Mouse (Mus musculus): ENCODE results near the gene Prkacb. TPM values are rescaled to one million over a fixed set of nuclear protein-coding genes. Genes with fewer than 3 reads are reported as not detected.

Gene Prkacb
- total RNA-seq, 1 experiment, result 19.1 TPM

DNA sequence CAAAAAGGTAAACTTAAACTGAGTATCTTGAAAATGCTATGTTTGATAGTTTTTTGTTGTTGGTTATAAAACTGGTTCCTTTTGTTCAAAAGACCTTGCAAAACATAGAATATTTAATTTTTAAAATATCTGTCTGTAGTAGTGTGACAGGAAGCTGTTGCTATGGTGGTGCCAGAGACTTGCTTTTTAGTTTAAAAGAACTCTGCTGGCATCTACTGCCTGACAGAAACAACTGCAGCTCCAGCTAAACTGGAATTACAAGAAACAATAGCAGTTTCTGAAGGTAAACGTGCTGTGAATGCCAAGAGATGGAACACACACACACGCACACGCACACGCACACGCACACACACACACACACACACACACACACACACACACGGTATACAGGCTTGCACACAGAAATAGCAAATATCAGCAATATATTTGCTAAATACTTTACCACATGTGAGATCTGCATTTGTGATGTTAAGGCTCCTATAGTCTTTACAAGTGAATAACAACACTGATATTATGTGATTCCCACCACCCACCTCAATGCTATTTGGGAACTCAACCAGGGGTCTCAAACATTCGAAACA, 29.1 kb downstream of the Prkacb start:
- H3K36me3 ChIP-seq (ENCODE audit: control insufficient read depth, insufficient read depth, low read length, poor library complexity, severe bottlenecking), result no peaks in the 10 kb centered on the region
- no peaks in the 10 kb centered on the region for H3K9me3 ChIP-seq (ENCODE audit: control insufficient read depth, insufficient read depth, low read depth, low read length)
- H3K27ac ChIP-seq (ENCODE audit: insufficient read depth, low read depth, low read length, poor library complexity, severe bottlenecking), result no peak overlapping the region
- no peak overlapping the region for H3K9ac ChIP-seq (ENCODE audit: insufficient read depth, low read depth, low read length, poor library complexity, severe bottlenecking)
- TF ChIP-seq HCFC1 (IDR thresholded peaks at IDR 0.05; ENCODE audit: borderline replicate concordance, insufficient read depth, low read length), result no peak
- TF ChIP-seq ZNF384 (IDR thresholded peaks at IDR 0.05; ENCODE audit: low read depth, low read length), result no peak
- no peak for TF ChIP-seq ZC3H11A (IDR thresholded peaks at IDR 0.05; ENCODE audit: borderline replicate concordance, low read depth, low read length)
- no peak for TF ChIP-seq MAFK (IDR thresholded peaks at IDR 0.05; ENCODE audit: insufficient read depth, low read depth, low read length)
- TF ChIP-seq CHD2 (IDR thresholded peaks at IDR 0.05; ENCODE audit: low read depth, low read length), result no peak
- in situ Hi-C loops (cut with MboI; ENCODE audit: low sequenced_read_pairs in 2 of 2, unreplicated experiment in 2 of 2), result no loop called here
- no peaks in the 10 kb centered on the region for H3K4me1 ChIP-seq (ENCODE audit: control insufficient read depth in 2 of 2, insufficient read depth in 2 of 2, low read length in 2 of 2, poor library complexity in 1 of 2)
- no peak overlapping the region for H3K4me3 ChIP-seq (ENCODE audit: insufficient read depth in 1 of 2, low read depth in 1 of 2, low read length in 2 of 2, poor library complexity in 1 of 2, severe bottlenecking in 1 of 2)
- no peak for DNase-seq (ENCODE audit: low read depth, low spot score)

DNA sequence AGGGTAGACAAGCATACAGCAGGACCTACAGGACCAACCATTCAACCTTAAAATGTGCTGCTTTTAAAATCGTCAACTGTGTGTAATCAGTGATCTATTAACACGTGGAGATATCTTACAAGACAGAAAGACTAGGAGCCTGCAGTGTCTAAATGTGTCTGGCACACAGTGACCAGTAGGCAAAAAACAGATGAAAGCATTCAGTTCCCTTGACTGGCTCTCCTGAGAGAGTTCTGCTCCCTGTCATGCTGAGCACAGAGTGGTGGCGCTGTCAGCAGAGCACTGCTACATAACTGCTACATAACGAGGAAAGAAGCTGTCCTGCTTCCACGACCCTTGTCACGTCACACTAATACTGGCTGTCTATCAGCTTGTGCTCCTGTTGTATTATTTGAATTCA, 30.2 kb downstream of the Prkacb start:
- H3K4me3 ChIP-seq (ENCODE audit: insufficient read depth in 1 of 2, low read depth in 1 of 2, low read length in 2 of 2, poor library complexity in 1 of 2, severe bottlenecking in 1 of 2), result no peak overlapping the region
- in situ Hi-C loops (cut with MboI; ENCODE audit: low sequenced_read_pairs in 2 of 2, unreplicated experiment in 2 of 2), result no loop called here
- no peak overlapping the region for H3K27ac ChIP-seq (ENCODE audit: insufficient read depth, low read depth, low read length, poor library complexity, severe bottlenecking)
- no peaks in the 10 kb centered on the region for H3K9me3 ChIP-seq (ENCODE audit: control insufficient read depth, insufficient read depth, low read depth, low read length)
- no peak overlapping the region for H3K9ac ChIP-seq (ENCODE audit: insufficient read depth, low read depth, low read length, poor library complexity, severe bottlenecking)
- no peaks in the 10 kb centered on the region for H3K36me3 ChIP-seq (ENCODE audit: control insufficient read depth, insufficient read depth, low read length, poor library complexity, severe bottlenecking)
- TF ChIP-seq ZNF384 (IDR thresholded peaks at IDR 0.05; ENCODE audit: low read depth, low read length), result no peak
- no peak for TF ChIP-seq ZC3H11A (IDR thresholded peaks at IDR 0.05; ENCODE audit: borderline replicate concordance, low read depth, low read length)
- TF ChIP-seq HCFC1 (IDR thresholded peaks at IDR 0.05; ENCODE audit: borderline replicate concordance, insufficient read depth, low read length), result no peak
- TF ChIP-seq MAFK (IDR thresholded peaks at IDR 0.05; ENCODE audit: insufficient read depth, low read depth, low read length), result no peak
- TF ChIP-seq CHD2 (IDR thresholded peaks at IDR 0.05; ENCODE audit: low read depth, low read length), result no peak
- H3K4me1 ChIP-seq (ENCODE audit: control insufficient read depth in 2 of 2, insufficient read depth in 2 of 2, low read length in 2 of 2, poor library complexity in 1 of 2), result no peaks in the 10 kb centered on the region
- DNase-seq (ENCODE audit: low read depth, low spot score), result no peak

DNA sequence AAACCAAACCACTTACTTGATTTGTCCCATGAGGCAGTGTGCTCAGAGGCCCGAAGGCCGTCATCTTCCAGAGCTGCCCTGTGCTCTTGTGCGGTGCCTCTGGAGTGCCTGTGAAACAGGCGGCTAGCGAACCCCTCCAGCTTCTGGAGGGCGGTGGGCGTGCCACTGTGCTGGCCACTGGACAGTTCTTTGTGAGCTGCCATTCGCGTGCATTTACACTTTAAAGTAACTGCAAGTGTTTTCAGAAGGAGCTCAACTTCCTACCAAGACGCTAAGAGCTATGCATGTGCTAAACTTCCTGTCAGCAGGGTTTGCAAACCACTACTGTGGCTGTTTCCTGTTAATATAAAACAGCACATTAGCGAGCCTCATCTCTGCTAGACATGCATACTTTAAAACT, 31.7 kb downstream of the Prkacb start:
- Histone ChIP-seq H3K9ac (ENCODE audit: insufficient read depth, low read depth, low read length, poor library complexity, severe bottlenecking) (no peak overlapping the region), H3K4me1 (ENCODE audit: control insufficient read depth in 2 of 2, insufficient read depth in 2 of 2, low read length in 2 of 2, poor library complexity in 1 of 2) (no peaks in the 10 kb centered on the region), H3K27ac (ENCODE audit: insufficient read depth, low read depth, low read length, poor library complexity, severe bottlenecking) (no peak overlapping the region), H3K9me3 (ENCODE audit: control insufficient read depth, insufficient read depth, low read depth, low read length) (no peaks in the 10 kb centered on the region), H3K4me3 (ENCODE audit: insufficient read depth in 1 of 2, low read depth in 1 of 2, low read length in 2 of 2, poor library complexity in 1 of 2, severe bottlenecking in 1 of 2) (no peak overlapping the region), H3K36me3 (ENCODE audit: control insufficient read depth, insufficient read depth, low read length, poor library complexity, severe bottlenecking) (no peaks in the 10 kb centered on the region)
- TF ChIP-seq HCFC1 (IDR thresholded peaks at IDR 0.05; ENCODE audit: borderline replicate concordance, insufficient read depth, low read length), result no peak
- TF ChIP-seq CHD2 (IDR thresholded peaks at IDR 0.05; ENCODE audit: low read depth, low read length), result no peak
- in situ Hi-C loops (cut with MboI; ENCODE audit: low sequenced_read_pairs in 2 of 2, unreplicated experiment in 2 of 2), result no loop called here
- DNase-seq (ENCODE audit: low read depth, low spot score), result no peak

DNA sequence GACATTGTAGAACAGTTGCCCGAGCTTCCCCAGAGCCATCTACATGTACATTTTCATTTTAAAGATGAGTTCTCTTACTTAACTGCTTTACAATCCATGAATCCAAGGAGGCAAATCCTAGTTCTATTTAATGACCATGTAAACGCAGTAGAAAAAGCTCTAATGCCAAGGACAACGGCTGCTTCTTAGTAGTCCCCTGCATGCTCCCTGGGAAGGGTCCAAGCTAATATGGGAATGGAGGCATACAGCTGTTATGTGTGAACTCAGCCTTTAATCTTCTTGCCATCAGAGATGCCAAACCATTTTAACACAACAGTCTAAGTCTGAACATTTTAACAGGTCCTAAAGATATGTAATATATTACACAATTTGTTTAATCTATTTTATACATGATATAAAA, 32.5 kb downstream of the Prkacb start:
- Histone ChIP-seq H3K4me1 (ENCODE audit: control insufficient read depth in 2 of 2, insufficient read depth in 2 of 2, low read length in 2 of 2, poor library complexity in 1 of 2) (no peaks in the 10 kb centered on the region), H3K9ac (ENCODE audit: insufficient read depth, low read depth, low read length, poor library complexity, severe bottlenecking) (no peak overlapping the region), H3K9me3 (ENCODE audit: control insufficient read depth, insufficient read depth, low read depth, low read length) (no peaks in the 10 kb centered on the region), H3K27ac (ENCODE audit: insufficient read depth, low read depth, low read length, poor library complexity, severe bottlenecking) (no peak overlapping the region), H3K36me3 (ENCODE audit: control insufficient read depth, insufficient read depth, low read length, poor library complexity, severe bottlenecking) (no peaks in the 10 kb centered on the region), H3K4me3 (ENCODE audit: insufficient read depth in 1 of 2, low read depth in 1 of 2, low read length in 2 of 2, poor library complexity in 1 of 2, severe bottlenecking in 1 of 2) (no peak overlapping the region)
- no peak for DNase-seq (ENCODE audit: low read depth, low spot score)
- no peak for TF ChIP-seq MAFK (IDR thresholded peaks at IDR 0.05; ENCODE audit: insufficient read depth, low read depth, low read length)
- no peak for TF ChIP-seq HCFC1 (IDR thresholded peaks at IDR 0.05; ENCODE audit: borderline replicate concordance, insufficient read depth, low read length)
- TF ChIP-seq ZC3H11A (IDR thresholded peaks at IDR 0.05; ENCODE audit: borderline replicate concordance, low read depth, low read length), result no peak
- TF ChIP-seq ZNF384 (IDR thresholded peaks at IDR 0.05; ENCODE audit: low read depth, low read length), result no peak
- TF ChIP-seq CHD2 (IDR thresholded peaks at IDR 0.05; ENCODE audit: low read depth, low read length), result no peak
- in situ Hi-C loops (cut with MboI; ENCODE audit: low sequenced_read_pairs in 2 of 2, unreplicated experiment in 2 of 2), result no loop called here

DNA sequence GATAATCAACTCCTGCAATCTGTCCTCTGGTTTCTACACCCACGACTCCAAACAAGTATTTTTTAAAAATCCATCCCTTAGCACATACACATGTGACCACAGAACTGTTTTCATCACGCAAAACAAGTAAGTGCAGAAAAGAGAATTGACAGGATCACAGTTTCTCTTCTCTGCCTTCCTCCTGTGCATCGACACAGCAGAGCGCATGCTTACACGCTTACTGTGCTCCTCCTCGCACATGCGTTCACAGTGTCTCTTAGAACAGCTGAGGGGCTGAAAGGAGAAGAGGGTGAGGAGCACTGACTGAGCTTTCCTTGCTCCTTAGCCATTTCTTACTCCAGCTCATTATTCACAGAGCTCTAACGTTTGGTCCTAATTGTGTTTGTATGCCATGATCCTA, 33.9 kb downstream of the Prkacb start:
- TF ChIP-seq ZNF384 (IDR thresholded peaks at IDR 0.05; ENCODE audit: low read depth, low read length) (no peak), ZC3H11A (IDR thresholded peaks at IDR 0.05; ENCODE audit: borderline replicate concordance, low read depth, low read length) (no peak), CHD2 (IDR thresholded peaks at IDR 0.05; ENCODE audit: low read depth, low read length) (no peak), HCFC1 (IDR thresholded peaks at IDR 0.05; ENCODE audit: borderline replicate concordance, insufficient read depth, low read length) (no peak), MAFK (IDR thresholded peaks at IDR 0.05; ENCODE audit: insufficient read depth, low read depth, low read length) (no peak)
- DNase-seq (ENCODE audit: low read depth, low spot score), result no peak
- H3K36me3 ChIP-seq (ENCODE audit: control insufficient read depth, insufficient read depth, low read length, poor library complexity, severe bottlenecking), result no peaks in the 10 kb centered on the region
- H3K9ac ChIP-seq (ENCODE audit: insufficient read depth, low read depth, low read length, poor library complexity, severe bottlenecking), result no peak overlapping the region
- H3K4me3 ChIP-seq (ENCODE audit: insufficient read depth in 1 of 2, low read depth in 1 of 2, low read length in 2 of 2, poor library complexity in 1 of 2, severe bottlenecking in 1 of 2), result no peak overlapping the region
- H3K4me1 ChIP-seq (ENCODE audit: control insufficient read depth in 2 of 2, insufficient read depth in 2 of 2, low read length in 2 of 2, poor library complexity in 1 of 2), result no peaks in the 10 kb centered on the region
- H3K27ac ChIP-seq (ENCODE audit: insufficient read depth, low read depth, low read length, poor library complexity, severe bottlenecking), result no peak overlapping the region
- in situ Hi-C loops (cut with MboI; ENCODE audit: low sequenced_read_pairs in 2 of 2, unreplicated experiment in 2 of 2), result no loop called here
- H3K9me3 ChIP-seq (ENCODE audit: control insufficient read depth, insufficient read depth, low read depth, low read length), result no peaks in the 10 kb centered on the region

Measured in ES-E14 (cell line).